Mouse (Mus musculus): ENCODE measurements at regions not wholly inside any gene's neighbourhood (a gene's known extent, or its start where the extent isn't known, plus 50 kb on each side); places are given as distances from the start of the nearest gene placed in this dataset.

- Histone ChIP-seq H3K36me3 (ENCODE audit: control insufficient read depth, insufficient read depth, low read length) (no peaks in the 10 kb centered on the region), H3K4me2 (ENCODE audit: low read length) (no peak overlapping the region), H3K4me1 (ENCODE audit: control insufficient read depth, insufficient read depth, low read length) (no peaks in the 10 kb centered on the region), H3K27ac (ENCODE audit: low read depth, low read length) (no peak overlapping the region), H3K9me3 (replicated peaks; ENCODE audit: control insufficient read depth, low read length) (no peaks in the 10 kb centered on the region), H3K9ac (ENCODE audit: low read length) (no peak overlapping the region), H3K4me3 (ENCODE audit: low read depth, low read length) (no peak overlapping the region), H3K27me3 (replicated peaks; ENCODE audit: control insufficient read depth, insufficient read depth, low read length) (no peaks in the 10 kb centered on the region)
- ATAC-seq (no peak), DNase-seq (ENCODE audit: low spot score) (peak; percentile 21)
- 61% methylated on average over 7 of the region's 7 CpGs for WGBS
Observed at GRCm38 (mm10) chr9:89836454-89837245, 73.1 kb upstream of the Rasgrf1 start.

- ATAC-seq, result no peak
- H3K9me3 ChIP-seq (replicated peaks; ENCODE audit: control insufficient read depth, low read length), result no peaks in the 10 kb centered on the region
Observed at GRCm38 (mm10) chr9:89833596-89833995, 76.1 kb upstream of the Rasgrf1 start.

GRCm38 (mm10) chr9:89831855-89832254 is 77.9 kb upstream of the Rasgrf1 start:
- Histone ChIP-seq H3K36me3 (ENCODE audit: control insufficient read depth, insufficient read depth, low read length) (no peaks in the 10 kb centered on the region), H3K4me1 (ENCODE audit: control insufficient read depth, insufficient read depth, low read length) (0 out of 2 replicates have a peak, but pooled peaks cover 3% of the 10 kb centered on the region), H3K9ac (ENCODE audit: low read length) (no peak overlapping the region), H3K27ac (ENCODE audit: low read depth, low read length) (no peak overlapping the region), H3K4me3 (ENCODE audit: low read depth, low read length) (no peak overlapping the region), H3K9me3 (replicated peaks; ENCODE audit: control insufficient read depth, low read length) (no peaks in the 10 kb centered on the region), H3K4me2 (ENCODE audit: low read length) (no peak overlapping the region), H3K27me3 (replicated peaks; ENCODE audit: control insufficient read depth, insufficient read depth, low read length) (0 out of 2 replicates have a peak, but pooled peaks cover 3% of the 10 kb centered on the region)
- DNase-seq (ENCODE audit: low spot score) (no peak), ATAC-seq (no peak)
- WGBS, result 94% methylated on average over 14 of the region's 14 CpGs

More at GRCm38 (mm10) chr9:89833596-89833995, 76.1 kb upstream of the Rasgrf1 start:
- 84% methylated on average over 9 of the region's 9 CpGs for WGBS
- Histone ChIP-seq H3K36me3 (ENCODE audit: control insufficient read depth, insufficient read depth, low read length) (no peaks in the 10 kb centered on the region), H3K4me1 (ENCODE audit: control insufficient read depth, insufficient read depth, low read length) (no peaks in the 10 kb centered on the region), H3K9ac (ENCODE audit: low read length) (no peak overlapping the region), H3K4me2 (ENCODE audit: low read length) (no peak overlapping the region), H3K4me3 (ENCODE audit: low read depth, low read length) (no peak overlapping the region), H3K27me3 (replicated peaks; ENCODE audit: control insufficient read depth, insufficient read depth, low read length) (no peaks in the 10 kb centered on the region), H3K27ac (ENCODE audit: low read depth, low read length) (no peak overlapping the region)
- no peak for DNase-seq (ENCODE audit: low spot score)

- Histone ChIP-seq H3K4me2 (ENCODE audit: low read length) (no peak overlapping the region), H3K9me3 (replicated peaks; ENCODE audit: control insufficient read depth, low read length) (no peaks in the 10 kb centered on the region), H3K4me1 (ENCODE audit: control insufficient read depth, insufficient read depth, low read length) (0 out of 2 replicates have a peak, but pooled peaks cover 3% of the 10 kb centered on the region), H3K9ac (ENCODE audit: low read length) (no peak overlapping the region), H3K36me3 (ENCODE audit: control insufficient read depth, insufficient read depth, low read length) (no peaks in the 10 kb centered on the region), H3K4me3 (ENCODE audit: low read depth, low read length) (no peak overlapping the region), H3K27ac (ENCODE audit: low read depth, low read length) (no peak overlapping the region), H3K27me3 (replicated peaks; ENCODE audit: control insufficient read depth, insufficient read depth, low read length) (0 out of 2 replicates have a peak, but pooled peaks cover 3% of the 10 kb centered on the region)
- WGBS, result 83% methylated on average over 5 of the region's 5 CpGs
- no peak for DNase-seq (ENCODE audit: low spot score)
- no peak for ATAC-seq
Observed at GRCm38 (mm10) chr9:89828156-89828555, 81.6 kb upstream of the Rasgrf1 start.

GRCm38 (mm10) chr9:89827564-89827963 is 82.1 kb upstream of the Rasgrf1 start:
- H3K4me1 ChIP-seq (ENCODE audit: control insufficient read depth, insufficient read depth, low read length), result 0 out of 2 replicates have a peak, but pooled peaks cover 3% of the 10 kb centered on the region
- DNase-seq (ENCODE audit: low spot score) (peak; percentile 62), ATAC-seq (peak; percentile 58)
- 0 out of 2 replicates have a peak, but pooled peaks cover 3% of the 10 kb centered on the region for H3K27me3 ChIP-seq (replicated peaks; ENCODE audit: control insufficient read depth, insufficient read depth, low read length)
- no peak overlapping the region for H3K27ac ChIP-seq (ENCODE audit: low read depth, low read length)
- WGBS, result 34% methylated on average over 5 of the region's 5 CpGs
- H3K4me3 ChIP-seq (ENCODE audit: low read depth, low read length), result no peak overlapping the region
- no peaks in the 10 kb centered on the region for H3K9me3 ChIP-seq (replicated peaks; ENCODE audit: control insufficient read depth, low read length)
- H3K36me3 ChIP-seq (ENCODE audit: control insufficient read depth, insufficient read depth, low read length), result no peaks in the 10 kb centered on the region
- H3K9ac ChIP-seq (ENCODE audit: low read length), result no peak overlapping the region
- no peak overlapping the region for H3K4me2 ChIP-seq (ENCODE audit: low read length)

- no peak overlapping the region for H3K9ac ChIP-seq (ENCODE audit: low read length)
- H3K27ac ChIP-seq (ENCODE audit: low read depth, low read length), result no peak overlapping the region
Observed at GRCm38 (mm10) chr9:89826712-89827548, 82.8 kb upstream of the Rasgrf1 start.

GRCm38 (mm10) chr9:89821853-89822243 is 83.6 kb upstream of the Ankrd34c start:
- no peaks in the 10 kb centered on the region for H3K36me3 ChIP-seq (ENCODE audit: control insufficient read depth, insufficient read depth, low read length)
- H3K27me3 ChIP-seq (replicated peaks; ENCODE audit: control insufficient read depth, insufficient read depth, low read length), result no peaks in the 10 kb centered on the region
- WGBS, result 88% methylated on average over 4 of the region's 4 CpGs
- H3K9me3 ChIP-seq (replicated peaks; ENCODE audit: control insufficient read depth, low read length), result no peaks in the 10 kb centered on the region
- no peak overlapping the region for H3K4me3 ChIP-seq (ENCODE audit: low read depth, low read length)
- H3K9ac ChIP-seq (ENCODE audit: low read length), result no peak overlapping the region
- ATAC-seq, result peak; percentile 16; the same call in 1 of the 2 replicates
- H3K27ac ChIP-seq (ENCODE audit: low read depth, low read length), result no peak overlapping the region
- no peak for DNase-seq (ENCODE audit: low spot score)
- no peaks in the 10 kb centered on the region for H3K4me1 ChIP-seq (ENCODE audit: control insufficient read depth, insufficient read depth, low read length)
- no peak overlapping the region for H3K4me2 ChIP-seq (ENCODE audit: low read length)

More at GRCm38 (mm10) chr9:89826712-89827548, 82.8 kb upstream of the Rasgrf1 start:
- Histone ChIP-seq H3K27me3 (replicated peaks; ENCODE audit: control insufficient read depth, insufficient read depth, low read length) (0 out of 2 replicates have a peak, but pooled peaks cover 3% of the 10 kb centered on the region), H3K4me1 (ENCODE audit: control insufficient read depth, insufficient read depth, low read length) (0 out of 2 replicates have a peak, but pooled peaks cover 3% of the 10 kb centered on the region), H3K9me3 (replicated peaks; ENCODE audit: control insufficient read depth, low read length) (no peaks in the 10 kb centered on the region), H3K4me3 (ENCODE audit: low read depth, low read length) (peak overlapping the region; percentile 12), H3K4me2 (ENCODE audit: low read length) (peak overlapping the region; percentile 43), H3K36me3 (ENCODE audit: control insufficient read depth, insufficient read depth, low read length) (no peaks in the 10 kb centered on the region)
- DNase-seq (ENCODE audit: low spot score), result peak; percentile 93
- WGBS, result 34% methylated on average over 24 of the region's 24 CpGs
- peak; percentile 88 for ATAC-seq

GRCm38 (mm10) chr9:89821109-89821852 is 83.0 kb upstream of the Ankrd34c start:
- Histone ChIP-seq H3K9ac (ENCODE audit: low read length) (no peak overlapping the region), H3K36me3 (ENCODE audit: control insufficient read depth, insufficient read depth, low read length) (no peaks in the 10 kb centered on the region), H3K27ac (ENCODE audit: low read depth, low read length) (no peak overlapping the region), H3K4me3 (ENCODE audit: low read depth, low read length) (no peak overlapping the region), H3K27me3 (replicated peaks; ENCODE audit: control insufficient read depth, insufficient read depth, low read length) (no peaks in the 10 kb centered on the region), H3K9me3 (replicated peaks; ENCODE audit: control insufficient read depth, low read length) (no peaks in the 10 kb centered on the region), H3K4me1 (ENCODE audit: control insufficient read depth, insufficient read depth, low read length) (no peaks in the 10 kb centered on the region), H3K4me2 (ENCODE audit: low read length) (no peak overlapping the region)
- WGBS, result 71% methylated on average over 20 of the region's 20 CpGs
- peak; percentile 59 for ATAC-seq
- DNase-seq (ENCODE audit: low spot score), result peak; percentile 35
